Mouse (Mus musculus): ENCODE data around the gene Kcnk13. TPM values are rescaled to one million over a fixed set of nuclear protein-coding genes. Genes with fewer than 3 reads are reported as not detected.

The Kcnk13 gene
- polyA plus RNA-seq, 1 experiment from 2014 or later: 1.5 TPM

DNA sequence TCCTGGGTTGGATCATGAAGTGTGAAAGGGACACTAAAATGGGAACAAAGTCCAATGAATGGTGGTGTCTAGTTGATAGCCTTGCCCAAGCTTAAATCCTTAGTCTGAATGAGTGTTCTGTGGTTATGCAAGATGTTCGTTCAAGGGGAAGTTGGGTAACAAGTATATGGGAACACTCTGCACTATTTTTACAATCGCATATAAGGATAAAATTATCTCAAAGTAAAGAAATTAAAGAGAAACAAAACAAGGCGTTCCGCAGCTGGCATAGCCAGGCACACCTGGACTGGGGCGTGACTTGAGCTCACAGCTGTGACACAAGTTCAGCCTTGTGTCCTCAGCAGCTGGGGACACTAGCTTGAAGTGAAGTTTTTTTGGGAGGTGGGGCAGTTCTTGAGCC, 103.2 kb downstream of the Kcnk13 start:
- H3K9me3 ChIP-seq: no peaks in the 10 kb centered on the region
- no peak overlapping the region for H3K9ac ChIP-seq
- H3K36me3 ChIP-seq: no peaks in the 10 kb centered on the region
- no peaks in the 10 kb centered on the region for H3K27me3 ChIP-seq
- no peak overlapping the region for H3K27ac ChIP-seq
- 87% methylated on average over 5 of the region's 5 CpGs for whole genome bisulfite sequencing
- no peak overlapping the region for H3K4me2 ChIP-seq (replicated peaks)
- no peaks in the 10 kb centered on the region for H3K4me1 ChIP-seq
- ATAC-seq (ENCODE audit: insufficient number of reproducible peaks, insufficient read depth, low FRiP score, low TSS enrichment): no peak
- no peak overlapping the region for H3K4me3 ChIP-seq

GRCm38 (mm10) chr12:100073201-100073672, 108.9 kb downstream of the Kcnk13 start:
- 48% methylated on average over 4 of the region's 4 CpGs for WGBS
- Histone ChIP-seq H3K9me3 (no peaks in the 10 kb centered on the region), H3K4me2 (replicated peaks) (no peak overlapping the region), H3K36me3 (no peaks in the 10 kb centered on the region), H3K4me3 (no peak overlapping the region), H3K4me1 (no peaks in the 10 kb centered on the region), H3K27ac (no peak overlapping the region), H3K9ac (no peak overlapping the region), H3K27me3 (no peaks in the 10 kb centered on the region)
- ATAC-seq (ENCODE audit: insufficient number of reproducible peaks, insufficient read depth, low FRiP score, low TSS enrichment): no peak; the same call in 1 of the 2 replicates

DNA sequence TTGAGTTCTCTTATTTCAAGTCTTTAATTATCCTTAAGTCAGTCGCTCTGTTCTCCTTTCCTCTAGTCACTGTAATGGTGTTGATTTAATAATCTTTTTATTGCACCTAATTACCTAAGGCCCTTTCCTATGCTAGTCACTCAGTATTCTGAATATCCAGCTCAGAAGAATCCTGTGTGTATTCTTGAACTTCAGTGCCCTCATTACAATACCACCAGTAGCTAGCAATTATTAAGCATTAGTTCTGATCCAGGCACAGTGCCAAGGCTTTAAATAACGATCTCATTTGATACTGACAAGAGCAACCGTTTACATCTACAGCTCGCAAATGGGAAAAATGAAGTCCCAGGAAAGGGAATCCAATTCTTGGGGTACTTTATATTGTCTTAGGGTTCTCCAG, 111.4 kb downstream of the Kcnk13 start:
- Histone ChIP-seq H3K9me3 (no peaks in the 10 kb centered on the region), H3K4me1 (no peaks in the 10 kb centered on the region), H3K27ac (no peak overlapping the region), H3K36me3 (no peaks in the 10 kb centered on the region), H3K4me2 (replicated peaks) (no peak overlapping the region), H3K9ac (no peak overlapping the region), H3K4me3 (no peak overlapping the region), H3K27me3 (no peaks in the 10 kb centered on the region)
- WGBS: 76% methylated on average over 4 of the region's 4 CpGs
- no peak for ATAC-seq (ENCODE audit: insufficient number of reproducible peaks, insufficient read depth, low FRiP score, low TSS enrichment)

- ATAC-seq (ENCODE audit: insufficient number of reproducible peaks, insufficient read depth, low FRiP score, low TSS enrichment): no peak
- 69% methylated on average over 8 of the region's 8 CpGs for WGBS
- H3K27me3 ChIP-seq: no peaks in the 10 kb centered on the region
- no peaks in the 10 kb centered on the region for H3K9me3 ChIP-seq
- no peak overlapping the region for H3K27ac ChIP-seq
- H3K4me1 ChIP-seq: peaks cover 5% of the 10 kb centered on the region; the same call in 1 of the 2 replicates
- H3K36me3 ChIP-seq: no peaks in the 10 kb centered on the region
- no peak overlapping the region for H3K4me3 ChIP-seq
- H3K4me2 ChIP-seq (replicated peaks): no peak overlapping the region
- no peak overlapping the region for H3K9ac ChIP-seq
These were observed 115.5 kb downstream of the Kcnk13 start for GRCm38 (mm10) chr12:100079636-100080286.

GRCm38 (mm10) chr12:100088026-100088425, 123.7 kb downstream of the Kcnk13 start:
- Histone ChIP-seq H3K9ac (no peak overlapping the region), H3K27me3 (no peaks in the 10 kb centered on the region), H3K4me1 (peaks cover 9% of the 10 kb centered on the region), H3K27ac (no peak overlapping the region), H3K4me3 (no peak overlapping the region), H3K9me3 (no peaks in the 10 kb centered on the region), H3K36me3 (no peaks in the 10 kb centered on the region), H3K4me2 (replicated peaks) (no peak overlapping the region)
- no peak for ATAC-seq (ENCODE audit: insufficient number of reproducible peaks, insufficient read depth, low FRiP score, low TSS enrichment)
- 91% methylated on average over 3 of the region's 3 CpGs for WGBS

GRCm38 (mm10) chr12:100089265-100089664, 125.0 kb downstream of the Kcnk13 start:
- no peak for ATAC-seq (ENCODE audit: insufficient number of reproducible peaks, insufficient read depth, low FRiP score, low TSS enrichment)
- H3K27ac ChIP-seq: no peak overlapping the region
- no peaks in the 10 kb centered on the region for H3K36me3 ChIP-seq
- no peak overlapping the region for H3K9ac ChIP-seq
- WGBS: 85% methylated on average over 5 of the region's 5 CpGs
- no peak overlapping the region for H3K4me2 ChIP-seq (replicated peaks)
- no peak overlapping the region for H3K4me3 ChIP-seq
- no peaks in the 10 kb centered on the region for H3K9me3 ChIP-seq
- H3K4me1 ChIP-seq: peaks cover 11% of the 10 kb centered on the region
- H3K27me3 ChIP-seq: no peaks in the 10 kb centered on the region

DNA sequence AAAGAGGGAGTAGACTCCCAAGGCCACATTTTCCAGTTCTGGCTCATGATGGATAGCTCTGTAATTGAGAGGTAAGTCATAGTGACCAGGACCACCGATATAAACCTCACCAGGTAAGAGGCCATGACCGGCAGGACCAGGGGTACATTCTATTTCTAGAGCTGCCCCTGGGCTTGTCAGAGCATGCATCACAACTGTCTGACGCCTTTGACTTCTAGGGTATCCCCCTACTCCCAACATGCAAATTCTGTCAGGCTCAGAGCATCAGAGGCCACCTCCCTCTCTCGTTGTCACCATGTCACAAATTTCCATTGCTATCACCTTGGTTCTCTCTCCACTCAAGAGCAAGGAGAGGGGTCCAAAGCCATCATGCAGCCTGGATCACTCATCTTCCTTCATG, 126.5 kb downstream of the Kcnk13 start:
- Histone ChIP-seq H3K27ac (no peak overlapping the region), H3K4me2 (replicated peaks) (no peak overlapping the region), H3K36me3 (no peaks in the 10 kb centered on the region), H3K4me1 (peaks cover 10% of the 10 kb centered on the region), H3K9ac (no peak overlapping the region), H3K27me3 (no peaks in the 10 kb centered on the region), H3K4me3 (no peak overlapping the region), H3K9me3 (no peaks in the 10 kb centered on the region)
- no peak for ATAC-seq (ENCODE audit: insufficient number of reproducible peaks, insufficient read depth, low FRiP score, low TSS enrichment)
- WGBS: 91% methylated on average over 4 of the region's 4 CpGs

DNA sequence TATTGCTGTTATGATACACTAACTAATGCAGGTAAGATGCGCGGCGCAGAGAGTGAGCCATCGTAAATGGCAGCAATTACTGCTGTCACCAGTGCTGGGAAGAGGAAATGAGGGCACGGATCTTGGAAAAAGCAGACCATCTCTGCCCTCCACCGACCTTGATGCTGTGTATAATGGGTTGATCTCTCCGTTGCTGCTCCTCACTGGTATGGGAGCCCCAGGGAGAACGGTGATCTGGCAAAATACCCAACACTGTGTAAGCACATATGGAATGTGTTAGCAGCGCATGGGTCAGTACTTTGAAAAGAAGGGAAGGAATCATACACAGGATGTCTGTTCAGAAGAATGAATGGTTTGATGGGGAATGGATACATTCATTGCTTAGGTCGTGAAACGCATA, 128.7 kb downstream of the Kcnk13 start:
- no peak overlapping the region for H3K27ac ChIP-seq
- 39% methylated on average over 11 of the region's 11 CpGs for WGBS
- no peak overlapping the region for H3K9ac ChIP-seq
- H3K36me3 ChIP-seq: no peaks in the 10 kb centered on the region
- no peak overlapping the region for H3K4me2 ChIP-seq (replicated peaks)
- peaks cover 10% of the 10 kb centered on the region for H3K4me1 ChIP-seq
- no peak for ATAC-seq (ENCODE audit: insufficient number of reproducible peaks, insufficient read depth, low FRiP score, low TSS enrichment)
- no peaks in the 10 kb centered on the region for H3K27me3 ChIP-seq
- no peak overlapping the region for H3K4me3 ChIP-seq
- no peaks in the 10 kb centered on the region for H3K9me3 ChIP-seq

DNA sequence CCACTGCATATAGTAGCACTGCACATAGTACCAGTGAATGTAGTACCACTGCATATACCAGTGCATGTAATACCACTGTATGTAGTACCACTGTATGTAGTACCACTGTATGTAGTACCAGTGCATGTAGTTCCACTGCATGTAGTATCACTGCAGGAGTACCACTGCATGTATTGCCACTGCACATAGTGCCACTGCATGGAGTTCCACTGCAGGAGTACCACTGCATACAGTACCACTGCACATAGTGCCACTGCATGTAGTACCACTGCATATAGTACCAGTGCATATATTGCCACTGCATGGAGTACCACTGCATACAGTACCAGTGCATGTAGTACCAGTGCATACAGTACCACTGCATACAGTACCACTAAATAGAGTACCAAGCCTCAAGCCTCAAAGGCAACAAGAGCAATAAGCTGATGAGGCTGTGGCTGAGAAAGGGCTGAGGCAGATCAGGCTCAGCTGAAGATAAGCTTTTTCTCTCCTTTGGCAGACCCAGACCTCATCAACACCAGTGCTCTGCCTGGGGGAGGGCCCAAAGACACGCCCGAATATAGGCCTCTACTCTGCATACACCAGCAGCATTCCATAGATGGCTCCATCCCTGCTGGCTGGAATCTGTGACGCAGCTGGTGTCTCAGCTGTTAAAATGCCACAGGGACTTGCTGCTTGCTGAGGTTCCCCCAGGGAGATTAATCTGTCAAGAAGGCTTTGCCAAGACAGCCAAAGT, 135.8 kb downstream of the Kcnk13 start:
- Histone ChIP-seq H3K9me3 (no peaks in the 10 kb centered on the region), H3K4me2 (replicated peaks) (no peak overlapping the region), H3K4me3 (no peak overlapping the region), H3K27ac (no peak overlapping the region), H3K27me3 (no peaks in the 10 kb centered on the region), H3K9ac (no peak overlapping the region), H3K36me3 (no peaks in the 10 kb centered on the region), H3K4me1 (no peaks in the 10 kb centered on the region)
- 0 out of 2 replicates have a peak, but pooled peaks have one; percentile 48 for ATAC-seq (ENCODE audit: insufficient number of reproducible peaks, insufficient read depth, low FRiP score, low TSS enrichment)
- WGBS: 53% methylated on average over 3 of the region's 3 CpGs

- Histone ChIP-seq H3K9me3 (no peaks in the 10 kb centered on the region), H3K27ac (no peak overlapping the region), H3K9ac (no peak overlapping the region), H3K36me3 (no peaks in the 10 kb centered on the region), H3K27me3 (no peaks in the 10 kb centered on the region), H3K4me3 (no peak overlapping the region), H3K4me2 (replicated peaks) (no peak overlapping the region), H3K4me1 (no peaks in the 10 kb centered on the region)
- ATAC-seq (ENCODE audit: insufficient number of reproducible peaks, insufficient read depth, low FRiP score, low TSS enrichment): no peak
- WGBS: 49% methylated on average over 3 of the region's 3 CpGs
These were observed 136.4 kb downstream of the Kcnk13 start for GRCm38 (mm10) chr12:100100707-100101030.

DNA sequence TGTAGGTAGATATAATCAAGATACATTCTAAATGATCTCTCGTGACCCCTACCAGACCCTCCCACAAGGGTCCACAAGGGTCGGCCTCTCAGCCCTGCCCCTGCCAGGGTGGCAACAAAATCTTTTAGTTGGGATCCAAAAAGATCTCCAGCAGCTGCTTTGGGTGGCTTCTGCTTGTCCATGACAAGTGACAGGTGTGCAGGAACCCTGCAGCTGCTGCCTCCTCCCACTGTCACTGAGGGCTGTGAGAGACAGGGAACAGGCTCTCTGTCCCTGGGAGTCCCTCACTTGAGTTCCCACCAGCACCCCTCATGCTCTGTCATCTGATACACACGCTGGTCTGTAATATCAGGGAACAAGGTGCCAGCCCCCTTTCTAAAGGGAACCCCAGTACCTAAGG, 137.4 kb downstream of the Kcnk13 start:
- Histone ChIP-seq H3K27ac (no peak overlapping the region), H3K36me3 (no peaks in the 10 kb centered on the region), H3K4me3 (no peak overlapping the region), H3K4me1 (no peaks in the 10 kb centered on the region), H3K4me2 (replicated peaks) (no peak overlapping the region), H3K9me3 (no peaks in the 10 kb centered on the region), H3K27me3 (no peaks in the 10 kb centered on the region), H3K9ac (no peak overlapping the region)
- no peak for ATAC-seq (ENCODE audit: insufficient number of reproducible peaks, insufficient read depth, low FRiP score, low TSS enrichment)
- 69% methylated on average over 3 of the region's 3 CpGs for WGBS

GRCm38 (mm10) chr12:100104530-100104929, 140.2 kb downstream of the Kcnk13 start:
- Histone ChIP-seq H3K36me3 (no peaks in the 10 kb centered on the region), H3K4me1 (no peaks in the 10 kb centered on the region), H3K4me2 (replicated peaks) (no peak overlapping the region), H3K9ac (no peak overlapping the region), H3K27me3 (no peaks in the 10 kb centered on the region), H3K9me3 (no peaks in the 10 kb centered on the region), H3K4me3 (no peak overlapping the region), H3K27ac (no peak overlapping the region)
- ATAC-seq (ENCODE audit: insufficient number of reproducible peaks, insufficient read depth, low FRiP score, low TSS enrichment): no peak
- WGBS: 88% methylated on average over 5 of the region's 5 CpGs
